Mouse (Mus musculus) gastrocnemius, postnatal 36 days (tissue): Measurements from ENCODE around the gene Slfn9. TPM values are rescaled to one million over a fixed set of nuclear protein-coding genes. Genes with fewer than 3 reads are reported as not detected.

Source experiments
- microRNA-seq, 2 experiments: library from miRNA; unstranded; fragments of <30 nt; microRNA quantifications; one replicate each; pipeline ENCODE4 v1.2.0; 2021
- total RNA-seq, 2 experiments: library from RNA; stranded (reverse); gene quantifications; 2 replicates each; pipeline ENCODE4 v1.2.3; 2021

The Slfn9 gene
- total RNA-seq, 2 experiments from 2014 or later = 0.33 to 0.42 TPM

Small RNA genes lying within 50 kb of the gene (microRNA-seq; reads per million reads assigned to microRNA genes)
- gene Gm27598 = 0 reads per million in 2 experiments
- gene Mir7679 = 0 reads per million in 2 experiments

Other genes starting within 250 kb of the Slfn9 start
- gene Cct6b, start 227.5 kb downstream of the Slfn9 start, total RNA-seq = under 1 TPM in 1 of 2 experiments, not detected in 1; 0.12 TPM
- gene Zfp830, start 227.5 kb downstream of the Slfn9 start, total RNA-seq = 10 to 100 TPM; 12.3 to 17.9 TPM
- 10 to 100 TPM; 17.4 to 19.5 TPM for gene Lig3, start 210.7 kb downstream of the Slfn9 start, total RNA-seq
- 1 to 10 TPM; 5.6 to 9.7 TPM for gene Rffl, start 120.6 kb downstream of the Slfn9 start, total RNA-seq
- 1 to 10 TPM; 2.9 to 4.0 TPM for gene Rad51d, start 101.2 kb downstream of the Slfn9 start, total RNA-seq
- not detected for gene Fndc8, start 99.7 kb downstream of the Slfn9 start, total RNA-seq
- 10 to 100 TPM in 1 of 2 experiments, 1 to 10 TPM in 1; 9.1 to 10.5 TPM for gene Nle1, start 83.4 kb downstream of the Slfn9 start, total RNA-seq
- 100 to 1,000 TPM; 158 to 168 TPM for gene Unc45b, start 81.3 kb downstream of the Slfn9 start, total RNA-seq
- 10 to 100 TPM; 20.4 to 20.5 TPM for gene Slfn5, start 40.5 kb downstream of the Slfn9 start, total RNA-seq
- gene Slfn8, start 29.0 kb upstream of the Slfn9 start, total RNA-seq = under 1 TPM; 0.17 to 0.18 TPM
- 1 to 10 TPM in 1 of 2 experiments, under 1 TPM in 1; 0.56 to 1.1 TPM for gene Slfn2, start 73.3 kb upstream of the Slfn9 start, total RNA-seq
- gene Slfn1, start 125.0 kb upstream of the Slfn9 start, total RNA-seq = under 1 TPM in 1 of 2 experiments, not detected in 1; 0.17 TPM
- gene Slfn4, start 183.4 kb upstream of the Slfn9 start, total RNA-seq = not detected
- under 1 TPM; 0.91 to 0.92 TPM for gene Slfn3, start 199.5 kb upstream of the Slfn9 start, total RNA-seq